Mouse (Mus musculus): Measurements from ENCODE around the gene Serpina9.

- TF ChIP-seq CTCF (conservative IDR thresholded peaks at IDR 0.05; ENCODE audit: low read length) (no peak), NANOG (IDR thresholded peaks at IDR 0.05; ENCODE audit: borderline replicate concordance, low read length) (no peak), POU5F1 (IDR thresholded peaks at IDR 0.05; ENCODE audit: borderline replicate concordance, low read length) (no peak)
Observed at GRCm38 (mm10) chr12:103962337-103962736, 51.2 kb downstream of the Serpina9 start.

Measured in E14TG2a.4 (cell line).